Mouse (Mus musculus): ENCODE measurements at regions not wholly inside any gene's neighbourhood (a gene's known extent, or its start where the extent isn't known, plus 50 kb on each side); places are given as distances from the start of the nearest gene placed in this dataset.

- TF ChIP-seq POLR2A (IDR thresholded peaks at IDR 0.05; ENCODE audit: extremely low read depth, insufficient read depth, low read length) (no peak), CTCF (IDR thresholded peaks at IDR 0.05; ENCODE audit: extremely low read depth, insufficient read depth, low read length) (no peak)
Measured at GRCm38 (mm10) chr5:101525346-101525745, 139.4 kb downstream of the Nkx6-1 start.
